Mouse (Mus musculus) hindlimb bud, embryonic 11.5 days (tissue): ENCODE results near the gene Pdp2.
"Not testable (repeated sequence)": the region's sequence is repeated elsewhere in the genome, so short reads cannot be mapped to it uniquely, and the experiment has no call there.

ENCODE experiments used
- DNase-seq: peaks from one replicate; pipeline ENCODE4 v3.0.0-alpha.2; 2012; ENCODE audit warnings: low read depth, low spot score; ENCODE audit errors: extremely low spot score

Gene Pdp2

GRCm38 (mm10) chr8:104630981-104631663 is 39.9 kb downstream of the Pdp2 start, which contains the start of gene Rrad:
TSS of gene Rrad (minus strand) at chr8:104631327.
- DNase-seq, result no peak

- DNase-seq, result no peak
Observed at GRCm38 (mm10) chr8:104631975-104632374, 40.7 kb downstream of the Pdp2 start.

- no peak for DNase-seq
Observed at GRCm38 (mm10) chr8:104632486-104632885, 41.2 kb downstream of the Pdp2 start.

- no peak for DNase-seq
Observed at GRCm38 (mm10) chr8:104633156-104633744, 42.0 kb downstream of the Pdp2 start.

GRCm38 (mm10) chr8:104635004-104635710 is 43.9 kb downstream of the Pdp2 start:
- no peak for DNase-seq

- DNase-seq, result no peak
Observed at GRCm38 (mm10) chr8:104638010-104638409, 46.8 kb downstream of the Pdp2 start.

- no peak for DNase-seq
Observed at GRCm38 (mm10) chr8:104640241-104640640, 49.0 kb downstream of the Pdp2 start.

GRCm38 (mm10) chr8:104640831-104641370 is 49.6 kb downstream of the Pdp2 start:
- DNase-seq, result no peak

- DNase-seq, result peak; percentile 42
Observed at GRCm38 (mm10) chr8:104641426-104642323, 50.4 kb downstream of the Pdp2 start, which contains the start of gene Ciao2b. TSS of gene Ciao2b (minus strand) at chr8:104641965.

GRCm38 (mm10) chr8:104642324-104642654 is 51.0 kb downstream of the Pdp2 start:
- DNase-seq, result no peak

GRCm38 (mm10) chr8:104644187-104644586 is 52.9 kb downstream of the Pdp2 start:
- not testable (repeated sequence) for DNase-seq
